Mouse (Mus musculus) heart, embryonic 12.5 days (tissue): Measurements from ENCODE around the gene Hivep1. TPM values are rescaled to one million over a fixed set of nuclear protein-coding genes. Genes with fewer than 3 reads are reported as not detected.

Experiments used
- ATAC-seq: fragments of 200-750 bp; cut with Nextera tagmentation; 2 replicates; pipeline ENCODE4 v1.8.0; 2017; ENCODE audit warnings: moderate TSS enrichment, moderate library complexity; ENCODE audit not compliant: insufficient number of reproducible peaks, low FRiP score
- H3K27ac ChIP-seq: fragments of 300-500 bp; sonication (generic); 2 replicates; pipeline ENCODE4 v1.5.1; 2016; ENCODE audit warnings: mild to moderate bottlenecking, moderate library complexity; ENCODE audit not compliant: poor library complexity, severe bottlenecking
- H3K27me3 ChIP-seq: fragments of 300-500 bp; sonication (generic); replicated peaks from 2 replicates; pipeline ENCODE4 v1.6.1; 2016; ENCODE audit warnings: mild to moderate bottlenecking, moderate library complexity
- H3K36me3 ChIP-seq: fragments of 300-500 bp; sonication (generic); 2 replicates; pipeline ENCODE4 v1.6.1; 2016; ENCODE audit warnings: mild to moderate bottlenecking, moderate library complexity
- H3K4me1 ChIP-seq: fragments of 300-500 bp; sonication (generic); replicated peaks from 2 replicates; pipeline ENCODE4 v1.6.1; 2016; ENCODE audit warnings: mild to moderate bottlenecking
- H3K4me2 ChIP-seq: fragments of 300-500 bp; sonication (generic); 2 replicates; pipeline ENCODE4 v1.6.1; 2016; ENCODE audit warnings: mild to moderate bottlenecking, moderate library complexity
- H3K4me3 ChIP-seq: fragments of 300-500 bp; sonication (generic); 2 replicates; pipeline ENCODE4 v1.5.1; 2016; ENCODE audit warnings: mild to moderate bottlenecking
- H3K9ac ChIP-seq: fragments of 300-500 bp; sonication (generic); 2 replicates; pipeline ENCODE4 v1.6.1; 2016; ENCODE audit warnings: mild to moderate bottlenecking, moderate library complexity
- H3K9me3 ChIP-seq: fragments of 300-500 bp; sonication (generic); replicated peaks from 2 replicates; pipeline ENCODE4 v1.6.1; 2016; ENCODE audit warnings: mild to moderate bottlenecking, moderate library complexity
- WGBS: fragments of 180-500 bp; shearing (Covaris S2); methylation state at CpG from one replicate; pipeline ENCODE4 v1.1.7; 2016; 5-methylcytosine and 5-hydroxymethylcytosine counted together
- polyA plus RNA-seq: library from polyadenylated mRNA; unstranded; fragments of >200 nt; fragmentation: Nextera tagmentation; extraction: Ambion mirVana; gene quantifications from 2 replicates; pipeline ENCODE4 v1.2.1, GENCODE M21; 2016

Hivep1 gene
- polyA plus RNA-seq, 1 experiment from 2014 or later = 10.2 TPM

DNA sequence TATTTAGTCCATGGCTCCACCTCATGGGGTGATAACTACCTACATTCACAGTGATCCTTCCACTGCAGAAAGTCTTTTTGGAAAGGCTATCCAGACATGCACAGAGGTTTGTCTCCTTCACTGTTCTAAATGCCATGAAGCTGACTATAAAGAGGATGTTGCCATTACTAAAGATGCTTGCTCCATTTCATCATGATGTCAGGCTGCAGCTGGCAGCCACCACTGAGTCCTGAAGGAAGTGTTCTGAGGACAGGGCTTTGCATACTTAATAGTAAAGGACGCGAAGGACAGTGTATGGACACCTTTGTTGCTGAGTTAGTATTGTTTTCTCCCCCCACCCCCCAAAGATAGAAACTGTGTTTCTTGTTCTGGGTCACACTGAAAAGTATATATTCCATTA lies 67.2 kb downstream of the Hivep1 start:
- peak overlapping the region; percentile 17; the same call in 1 of the 2 replicates for H3K9ac ChIP-seq
- H3K27ac ChIP-seq = no peak overlapping the region
- H3K27me3 ChIP-seq = no peaks in the 10 kb centered on the region
- WGBS = 91% methylated on average over 2 of the region's 2 CpGs
- no peak for ATAC-seq
- H3K4me3 ChIP-seq = no peak overlapping the region
- peaks cover 22% of the 10 kb centered on the region for H3K4me1 ChIP-seq
- H3K4me2 ChIP-seq = no peak overlapping the region
- peaks cover 7% of the 10 kb centered on the region for H3K36me3 ChIP-seq
- no peaks in the 10 kb centered on the region for H3K9me3 ChIP-seq

GRCm38 (mm10) chr13:42121106-42121776 lies 69.4 kb downstream of the Hivep1 start:
- ATAC-seq = no peak
- Histone ChIP-seq H3K27me3 (no peaks in the 10 kb centered on the region), H3K4me2 (no peak overlapping the region), H3K4me3 (no peak overlapping the region), H3K9me3 (no peaks in the 10 kb centered on the region), H3K36me3 (peaks cover 7% of the 10 kb centered on the region), H3K9ac (no peak overlapping the region), H3K27ac (no peak overlapping the region), H3K4me1 (peaks cover 13% of the 10 kb centered on the region)
- WGBS = 70% methylated on average over 5 of the region's 5 CpGs

DNA sequence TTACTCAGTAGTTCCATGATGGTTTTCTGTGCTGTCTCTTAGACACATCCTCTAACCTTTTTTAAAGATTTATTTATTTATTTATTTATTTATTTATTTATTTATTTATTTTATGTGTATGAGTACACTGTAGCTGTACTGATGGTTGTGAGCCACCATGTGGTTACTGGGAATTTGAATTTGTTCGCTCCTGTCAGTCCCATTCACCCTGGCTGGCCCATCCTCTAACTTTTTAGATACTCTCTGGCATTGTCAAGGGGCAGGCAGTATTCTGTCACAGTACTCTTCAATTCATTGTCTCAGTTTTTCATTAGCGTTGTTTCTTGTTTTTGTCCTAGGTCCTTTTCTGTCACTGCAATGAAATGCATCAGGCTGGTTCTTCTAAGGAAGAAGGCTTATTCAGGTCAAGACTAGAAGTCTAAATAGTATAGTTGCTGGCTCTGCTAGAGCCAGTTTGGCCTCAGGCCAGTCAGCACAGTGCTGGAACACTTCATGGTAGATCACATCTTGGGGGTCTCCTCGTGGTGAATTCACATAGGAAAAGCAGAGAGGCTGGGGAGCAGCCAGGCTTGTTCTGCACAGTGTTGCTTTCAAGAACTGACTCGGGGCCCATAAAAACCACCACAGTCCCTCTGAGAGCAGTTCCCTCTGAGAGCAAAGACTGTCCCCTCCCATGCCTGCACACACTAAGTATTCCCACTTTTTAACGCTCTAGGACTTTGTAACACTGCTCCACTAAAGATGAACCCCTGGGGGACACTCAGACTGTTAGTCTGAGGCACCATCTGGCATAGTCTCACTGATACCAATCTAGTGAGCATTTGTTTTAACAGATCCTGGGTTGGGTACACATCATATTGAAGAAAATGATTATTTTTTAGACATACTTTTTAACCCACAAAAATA lies 70.2 kb downstream of the Hivep1 start:
- Histone ChIP-seq H3K4me2 (no peak overlapping the region), H3K9ac (no peak overlapping the region), H3K27me3 (no peaks in the 10 kb centered on the region), H3K36me3 (peaks cover 7% of the 10 kb centered on the region), H3K9me3 (no peaks in the 10 kb centered on the region), H3K27ac (no peak overlapping the region), H3K4me1 (peaks cover 12% of the 10 kb centered on the region), H3K4me3 (no peak overlapping the region)
- 79% methylated on average over 5 of the region's 5 CpGs for WGBS
- ATAC-seq = no peak

DNA sequence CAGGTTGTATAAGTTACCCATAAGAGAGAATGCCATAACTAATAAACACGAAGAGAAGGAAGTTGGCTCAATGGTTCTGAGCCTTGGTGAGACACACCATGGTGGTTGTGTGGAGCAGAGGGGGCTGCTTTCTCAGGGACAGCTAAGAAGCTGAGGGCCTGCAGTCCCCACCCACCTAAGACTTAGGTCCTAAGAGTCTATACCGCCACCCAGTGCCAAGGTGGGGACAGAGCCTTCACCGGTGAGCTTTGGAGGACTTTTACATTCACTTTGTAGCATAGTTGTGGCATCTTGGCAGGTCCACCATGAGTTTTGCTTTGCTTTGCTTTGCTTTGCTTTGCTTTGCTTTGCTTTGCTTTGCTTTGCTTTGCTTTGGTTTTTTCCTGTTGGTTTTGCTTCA lies 92.8 kb downstream of the Hivep1 start:
- no peak overlapping the region for H3K4me3 ChIP-seq
- peaks cover 6% of the 10 kb centered on the region for H3K36me3 ChIP-seq
- H3K27me3 ChIP-seq = no peaks in the 10 kb centered on the region
- no peak for ATAC-seq
- H3K4me2 ChIP-seq = no peak overlapping the region
- H3K9ac ChIP-seq = no peak overlapping the region
- peaks cover 14% of the 10 kb centered on the region for H3K4me1 ChIP-seq
- WGBS = 66% methylated on average over 3 of the region's 3 CpGs
- no peak overlapping the region for H3K27ac ChIP-seq
- no peaks in the 10 kb centered on the region for H3K9me3 ChIP-seq

DNA sequence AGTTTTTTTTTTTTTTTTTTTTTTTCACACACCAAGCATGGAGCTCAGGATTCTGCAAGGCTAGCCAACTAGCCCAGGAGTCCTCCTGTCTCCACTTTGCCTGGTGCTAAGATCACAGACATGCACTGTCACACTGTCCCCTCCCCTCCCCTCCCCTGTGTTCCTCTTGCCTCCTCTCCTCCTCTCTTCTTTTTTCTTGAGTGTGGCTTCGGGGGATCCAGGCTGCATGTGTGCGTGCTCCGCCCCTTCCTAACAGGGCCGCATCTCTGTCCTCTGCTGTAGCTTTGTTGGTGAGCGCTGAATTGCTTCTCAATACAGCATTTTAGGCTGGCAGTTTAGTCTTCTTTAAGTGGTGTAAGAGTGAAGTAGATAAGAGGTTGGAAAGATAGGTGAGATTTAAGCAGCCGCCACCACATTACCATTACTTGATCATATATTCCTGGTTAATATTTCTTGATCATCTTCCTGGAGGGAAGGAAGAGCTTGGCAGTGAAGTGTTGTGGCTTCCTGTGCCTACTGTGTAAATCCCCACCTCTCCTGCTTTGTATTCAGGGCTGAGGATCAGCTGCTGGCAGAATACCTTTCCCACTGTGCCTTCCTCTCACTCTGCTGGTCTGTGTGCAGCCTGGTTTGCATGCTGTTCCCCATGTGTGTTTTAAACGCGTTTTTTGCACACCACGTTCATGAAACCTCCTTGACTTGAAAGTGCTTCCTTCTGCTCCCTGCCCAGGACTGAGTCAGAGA lies 97.7 kb downstream of the Hivep1 start:
- H3K9me3 ChIP-seq = no peaks in the 10 kb centered on the region
- WGBS = 33% methylated on average over 9 of the region's 9 CpGs
- H3K4me3 ChIP-seq = no peak overlapping the region
- peak overlapping the region; percentile 93 for H3K27ac ChIP-seq
- H3K36me3 ChIP-seq = peaks cover 2% of the 10 kb centered on the region
- H3K9ac ChIP-seq = peak overlapping the region; percentile 59
- ATAC-seq = no peak
- peak overlapping the region; percentile 45; the same call in 1 of the 2 replicates for H3K4me2 ChIP-seq
- no peaks in the 10 kb centered on the region for H3K27me3 ChIP-seq
- H3K4me1 ChIP-seq = peaks cover 34% of the 10 kb centered on the region

GRCm38 (mm10) chr13:42150072-42150450 lies 98.2 kb downstream of the Hivep1 start:
- Histone ChIP-seq H3K27me3 (no peaks in the 10 kb centered on the region), H3K9ac (peak overlapping the region; percentile 59), H3K27ac (peak overlapping the region; percentile 93), H3K4me3 (no peak overlapping the region), H3K36me3 (peaks cover 7% of the 10 kb centered on the region), H3K4me2 (peak overlapping the region; percentile 45), H3K4me1 (peaks cover 34% of the 10 kb centered on the region), H3K9me3 (no peaks in the 10 kb centered on the region)
- 31% methylated on average over 5 of the region's 5 CpGs for WGBS
- peak; percentile 73; the same call in 1 of the 2 replicates for ATAC-seq

DNA sequence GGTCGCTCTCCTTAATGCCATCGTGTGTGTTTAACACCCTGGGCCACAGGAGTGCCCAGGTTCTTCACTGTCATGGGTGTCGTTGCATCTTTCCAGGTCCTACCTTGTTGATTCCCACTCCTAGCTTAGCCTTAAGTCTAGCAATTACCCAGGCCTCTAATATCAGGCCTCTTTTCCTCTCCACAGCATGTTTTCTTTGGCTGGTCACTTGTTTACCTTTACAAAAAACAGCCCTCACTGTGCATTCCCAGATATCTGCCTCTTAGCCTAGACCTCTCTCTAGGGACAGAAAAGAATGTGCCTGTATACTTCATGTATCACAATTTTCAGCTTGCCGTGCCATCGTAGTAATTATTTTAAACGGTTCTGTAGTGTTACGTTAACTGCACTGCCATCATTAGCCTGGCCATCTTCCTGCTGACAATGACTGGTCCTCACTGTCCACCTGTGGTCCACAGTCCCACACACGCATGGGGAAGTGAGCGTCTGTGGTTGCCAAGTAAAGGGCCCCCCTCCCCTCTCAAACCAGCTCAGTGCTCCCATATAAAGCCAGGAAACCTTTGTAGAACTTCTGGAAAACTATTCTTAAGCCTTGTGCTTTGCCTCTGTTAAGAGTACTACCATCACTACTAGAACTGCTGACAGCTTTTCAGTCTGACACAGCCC lies 98.8 kb downstream of the Hivep1 start:
- peak overlapping the region; percentile 59; the same call in 1 of the 2 replicates for H3K9ac ChIP-seq
- peak; percentile 78 for ATAC-seq
- peak overlapping the region; percentile 93 for H3K27ac ChIP-seq

DNA sequence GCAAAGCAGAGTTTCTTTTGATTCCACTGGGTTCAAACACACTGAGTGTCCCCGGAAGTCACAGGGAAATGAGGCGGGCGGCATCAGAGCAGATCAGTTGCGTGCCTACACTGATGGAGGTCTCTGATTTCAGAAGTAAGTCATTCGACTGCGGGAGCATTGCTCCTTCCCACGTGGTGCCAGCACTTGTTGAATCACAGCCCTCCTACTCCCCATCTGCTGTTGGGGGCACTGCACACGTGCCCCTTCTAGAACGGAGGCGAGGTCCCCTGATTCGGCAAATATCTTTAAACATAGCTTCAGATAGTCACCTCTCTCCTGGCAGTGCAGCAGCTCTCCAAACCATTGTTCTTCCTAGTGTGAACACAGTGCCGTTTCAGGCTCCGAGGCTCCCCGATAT lies 106.4 kb downstream of the Hivep1 start:
- H3K36me3 ChIP-seq = peaks cover 56% of the 10 kb centered on the region
- WGBS = 87% methylated on average over 14 of the region's 14 CpGs

More for the DNA sequence above, 98.8 kb downstream of the Hivep1 start:
- Histone ChIP-seq H3K4me3 (no peak overlapping the region), H3K4me1 (peaks cover 34% of the 10 kb centered on the region), H3K4me2 (peak overlapping the region; percentile 45), H3K9me3 (no peaks in the 10 kb centered on the region), H3K36me3 (peaks cover 12% of the 10 kb centered on the region), H3K27me3 (no peaks in the 10 kb centered on the region)
- 53% methylated on average over 9 of the region's 9 CpGs for WGBS

DNA sequence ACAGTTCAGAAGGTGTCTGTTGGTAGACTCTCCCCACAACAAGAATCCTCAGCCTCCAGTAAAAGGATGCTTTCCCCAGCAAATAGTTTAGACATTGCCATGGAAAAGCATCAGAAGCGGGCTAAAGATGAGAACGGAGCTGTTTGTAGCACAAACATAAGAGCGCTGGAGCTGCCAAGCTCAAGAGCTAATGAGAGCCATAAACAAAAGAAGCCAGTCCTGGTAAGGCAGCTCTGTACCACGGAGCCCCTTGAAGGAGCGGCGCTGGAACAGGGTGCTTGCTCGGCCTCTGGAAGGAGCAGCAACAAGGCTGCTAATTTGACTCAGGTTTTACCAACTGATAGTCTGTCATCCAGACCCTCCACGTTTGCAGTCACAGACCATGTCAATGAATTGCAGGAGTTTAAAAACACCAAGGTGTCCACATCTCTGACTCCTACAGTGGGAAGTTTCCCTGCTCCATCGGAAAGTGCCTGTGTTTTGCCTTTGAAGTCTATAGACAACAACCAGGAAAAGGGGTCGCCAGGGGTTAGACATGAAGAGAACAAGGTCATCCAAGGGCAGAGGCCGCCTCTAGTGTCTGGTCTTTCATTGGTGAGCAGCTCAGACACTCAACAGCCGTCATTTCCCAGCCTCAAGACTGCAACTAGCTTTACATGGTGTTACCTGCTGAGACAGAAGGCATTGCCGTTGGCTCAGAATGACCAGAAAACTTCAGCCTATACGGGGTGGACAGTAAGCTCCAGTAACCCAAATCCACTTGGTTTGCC lies 107.8 kb downstream of the Hivep1 start:
- peaks cover 61% of the 10 kb centered on the region for H3K36me3 ChIP-seq
- H3K4me1 ChIP-seq = peaks cover 26% of the 10 kb centered on the region
- WGBS = 76% methylated on average over 14 of the region's 14 CpGs
- no peak overlapping the region for H3K4me2 ChIP-seq
- H3K9me3 ChIP-seq = no peaks in the 10 kb centered on the region
- no peak overlapping the region for H3K9ac ChIP-seq
- H3K27me3 ChIP-seq = no peaks in the 10 kb centered on the region
- ATAC-seq = no peak
- H3K4me3 ChIP-seq = no peak overlapping the region
- no peak overlapping the region for H3K27ac ChIP-seq

More for the DNA sequence above, 106.4 kb downstream of the Hivep1 start:
- Histone ChIP-seq H3K27ac (no peak overlapping the region), H3K4me2 (no peak overlapping the region), H3K4me1 (peaks cover 26% of the 10 kb centered on the region), H3K27me3 (no peaks in the 10 kb centered on the region), H3K4me3 (no peak overlapping the region), H3K9ac (no peak overlapping the region), H3K9me3 (no peaks in the 10 kb centered on the region)
- ATAC-seq = no peak

GRCm38 (mm10) chr13:42170802-42171201 lies 119.0 kb downstream of the Hivep1 start:
- ATAC-seq = no peak
- H3K27ac ChIP-seq = no peak overlapping the region
- no peak overlapping the region for H3K9ac ChIP-seq
- no peaks in the 10 kb centered on the region for H3K9me3 ChIP-seq
- H3K4me3 ChIP-seq = no peak overlapping the region
- no peaks in the 10 kb centered on the region for H3K27me3 ChIP-seq
- WGBS = 89% methylated on average over 1 of the region's 1 CpGs
- H3K4me1 ChIP-seq = peaks cover 29% of the 10 kb centered on the region
- H3K4me2 ChIP-seq = no peak overlapping the region
- peaks cover 21% of the 10 kb centered on the region for H3K36me3 ChIP-seq
